Mouse (Mus musculus): ENCODE results near the gene Cox11. TPM values are rescaled to one million over a fixed set of nuclear protein-coding genes. Genes with fewer than 3 reads are reported as not detected.

Gene Cox11
- polyA plus RNA-seq (2017; shearing (Covaris generic)), result 12.0 TPM

GRCm38 (mm10) chr11:90637440-90638311 is at the start of gene Cox11, which contains the start of gene Stxbp4:
Cox11 (plus strand) TSS chr11:90638173.
Stxbp4 (minus strand) TSS chr11:90638084.

GRCm38 (mm10) chr11:90687460-90688416 is 49.8 kb downstream of the Cox11 start, which contains the start of gene Tom1l1:
Tom1l1 (minus strand) TSS chr11:90688366.

Other genes with a start within 250 kb of the Cox11 start
- gene Hlf, start 247.3 kb upstream of the Cox11 start, polyA plus RNA-seq (2017; shearing (Covaris generic)), result 1.5 TPM
- 5.2 TPM for gene Stxbp4, start 89 bp upstream of the Cox11 start, polyA plus RNA-seq (2017; shearing (Covaris generic))
- gene Tom1l1, start 50.2 kb downstream of the Cox11 start, polyA plus RNA-seq (2017; shearing (Covaris generic)), result 1.3 TPM

All from inflammation-experienced regulatory T-cells, adult 16 weeks (primary cell).